Mouse (Mus musculus) cerebellum, adult 11-12 months (tissue): ENCODE data around the gene Slc10a7.
"Not testable (repeated sequence)": the region's sequence is repeated elsewhere in the genome, so short reads cannot be mapped to it uniquely, and the experiment has no call there.

Source experiments
- DNase-seq: peaks from one replicate; pipeline ENCODE4 v3.0.0; 2022

Slc10a7 gene

GRCm38 (mm10) chr8:78509273-78510031, at the start of gene Slc10a7:
Gene Slc10a7, plus strand, starts transcription at chr8:78509346.
- peak; percentile 88 for DNase-seq

DNA sequence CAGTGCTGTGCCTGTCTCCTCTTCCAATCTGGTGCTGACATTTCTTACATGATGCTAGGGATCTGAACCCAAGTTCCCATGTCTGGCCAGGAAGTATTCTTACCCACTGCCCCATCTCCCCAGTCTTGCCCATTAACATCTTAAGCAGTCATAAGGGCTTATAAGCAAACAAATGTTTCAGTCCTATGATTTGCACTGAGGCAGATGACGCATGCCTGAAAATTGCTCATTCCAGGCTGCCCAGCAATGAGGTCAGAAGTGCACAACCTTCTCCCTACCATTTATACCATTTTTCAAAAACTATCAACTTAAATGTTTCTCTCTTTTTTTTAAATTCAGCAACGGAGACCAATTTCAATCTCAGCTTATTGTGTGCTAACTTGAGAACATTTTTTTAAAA, 45.2 kb upstream of the Slc10a7 start:
- DNase-seq: no peak

DNA sequence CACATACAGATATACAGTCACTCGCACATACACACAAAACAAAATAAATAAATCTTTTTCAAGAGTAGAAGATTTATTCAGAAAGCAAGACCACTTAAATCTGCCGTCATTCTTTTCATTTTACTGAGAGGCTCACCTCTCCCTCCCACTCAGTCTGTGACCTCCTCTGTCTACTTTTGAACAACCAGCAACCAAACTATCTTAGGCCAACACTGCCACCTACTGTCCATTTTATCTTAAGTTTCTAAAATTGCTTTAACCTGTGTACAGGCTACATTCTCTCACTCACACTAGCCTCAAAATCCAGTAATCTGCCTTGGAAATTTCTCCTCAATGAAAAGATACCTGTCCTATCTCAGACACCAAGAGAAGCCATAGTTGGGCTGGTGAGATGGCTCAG, 41.3 kb upstream of the Slc10a7 start:
- no peak for DNase-seq

- DNase-seq: no peak
These were observed 31.9 kb upstream of the Slc10a7 start for GRCm38 (mm10) chr8:78477051-78477829.

DNA sequence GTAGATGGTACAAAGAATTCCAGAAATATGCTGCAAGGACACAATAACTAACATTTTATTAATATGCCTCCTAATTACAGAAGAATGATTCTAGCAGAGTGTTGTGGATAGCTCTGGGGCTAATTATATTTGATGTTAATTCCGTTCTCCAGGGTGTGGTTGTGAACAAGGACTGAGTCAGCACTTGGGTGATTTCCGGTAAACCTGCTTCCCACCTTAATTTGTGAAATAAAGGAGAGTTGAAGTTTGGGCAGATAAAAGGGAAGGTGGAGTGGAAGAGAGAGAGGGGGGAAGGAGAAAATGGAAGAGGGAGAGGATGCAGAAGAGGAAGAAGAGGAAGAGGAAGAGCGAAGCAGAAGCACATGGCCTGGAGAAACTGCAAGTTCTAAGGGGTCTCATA, 19.4 kb upstream of the Slc10a7 start:
- DNase-seq: no peak

- no peak for DNase-seq
These were observed 16.1 kb upstream of the Slc10a7 start for GRCm38 (mm10) chr8:78493031-78493430.

- DNase-seq: not testable (repeated sequence)
These were observed 12.9 kb upstream of the Slc10a7 start for GRCm38 (mm10) chr8:78496273-78496672.

- no peak for DNase-seq
These were observed 6.4 kb upstream of the Slc10a7 start for GRCm38 (mm10) chr8:78502706-78503105.

GRCm38 (mm10) chr8:78507979-78508718, 997 bp upstream of the Slc10a7 start:
- peak; percentile 70 for DNase-seq

DNA sequence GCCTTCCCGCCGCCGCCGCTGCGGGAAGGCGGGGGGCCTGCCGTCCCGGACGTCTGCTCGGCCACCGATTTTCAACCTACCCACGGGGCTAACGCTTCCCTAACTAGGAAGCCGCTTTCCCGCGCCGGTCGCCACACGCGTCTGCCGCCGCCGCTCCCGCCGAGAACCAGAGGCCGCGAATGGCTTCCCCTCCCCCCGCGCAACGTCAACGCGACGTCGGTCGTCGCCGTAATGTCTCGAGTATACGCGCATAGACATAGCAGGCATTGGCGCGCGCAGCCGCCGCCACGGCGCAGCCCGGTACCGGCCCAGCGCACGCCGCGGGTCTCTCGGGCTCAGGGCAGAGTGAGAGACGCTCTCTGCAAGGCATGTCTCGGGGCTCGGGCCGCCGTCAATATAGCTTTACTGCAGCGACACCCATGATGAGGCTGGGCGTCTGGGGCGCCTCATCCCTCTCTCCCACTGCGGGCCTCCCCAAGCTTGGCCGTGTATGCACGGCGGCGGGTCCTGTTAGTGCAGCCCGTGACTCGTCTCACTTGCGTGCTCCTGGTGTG, 350 bp upstream of the Slc10a7 start, which contains the start of gene Rbmxl1:
Gene Rbmxl1, minus strand, starts transcription at position 180 of the 554 bp plus-strand sequence.
- peak; percentile 86 for DNase-seq

GRCm38 (mm10) chr8:78510094-78510493, 948 bp downstream of the Slc10a7 start:
- peak; percentile 8 for DNase-seq

DNA sequence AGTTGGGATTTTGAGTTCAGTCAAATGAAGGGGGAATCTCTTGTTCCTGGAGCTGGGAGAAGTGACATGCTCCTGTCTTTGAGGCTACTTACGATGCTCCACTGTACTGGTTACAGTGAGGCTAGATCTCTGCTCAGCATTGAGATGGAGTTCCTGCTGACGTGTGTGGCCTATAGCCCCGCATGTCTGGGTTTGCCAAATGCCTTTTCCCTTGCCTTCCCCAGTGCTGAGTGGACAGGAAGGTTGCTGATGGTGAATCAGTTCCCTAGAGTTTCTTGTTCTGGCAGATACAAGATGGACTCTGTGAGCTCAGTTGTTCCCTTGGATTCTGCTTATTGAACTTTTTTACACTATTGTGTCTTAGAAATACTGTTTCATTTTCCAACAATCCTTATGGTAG, 1.8 kb downstream of the Slc10a7 start:
- no peak for DNase-seq

GRCm38 (mm10) chr8:78513106-78513505, 4.0 kb downstream of the Slc10a7 start:
- no peak for DNase-seq

GRCm38 (mm10) chr8:78514706-78515105, 5.6 kb downstream of the Slc10a7 start:
- DNase-seq: no peak

GRCm38 (mm10) chr8:78515132-78515531, 6.0 kb downstream of the Slc10a7 start:
- no peak for DNase-seq

DNA sequence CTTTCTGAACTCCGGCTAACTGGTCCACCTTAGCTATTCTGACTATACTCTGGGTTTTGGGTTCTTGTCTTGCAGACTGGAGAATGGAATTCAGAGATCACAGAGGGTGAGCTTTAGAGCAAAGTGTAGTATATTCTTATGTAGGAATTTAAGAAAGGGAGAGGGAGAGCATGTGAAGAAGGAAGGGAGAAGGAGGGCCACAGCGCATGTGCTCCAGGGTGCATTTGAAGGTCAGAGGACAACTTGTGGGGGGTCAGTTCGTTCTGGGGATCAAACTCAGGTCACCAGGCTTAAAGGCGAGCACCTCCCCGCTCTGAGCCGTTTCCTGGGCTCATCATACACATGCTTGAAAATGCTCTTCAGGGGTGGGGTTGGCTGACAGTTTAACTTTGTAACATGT, 24.8 kb downstream of the Slc10a7 start:
- DNase-seq: no peak

DNA sequence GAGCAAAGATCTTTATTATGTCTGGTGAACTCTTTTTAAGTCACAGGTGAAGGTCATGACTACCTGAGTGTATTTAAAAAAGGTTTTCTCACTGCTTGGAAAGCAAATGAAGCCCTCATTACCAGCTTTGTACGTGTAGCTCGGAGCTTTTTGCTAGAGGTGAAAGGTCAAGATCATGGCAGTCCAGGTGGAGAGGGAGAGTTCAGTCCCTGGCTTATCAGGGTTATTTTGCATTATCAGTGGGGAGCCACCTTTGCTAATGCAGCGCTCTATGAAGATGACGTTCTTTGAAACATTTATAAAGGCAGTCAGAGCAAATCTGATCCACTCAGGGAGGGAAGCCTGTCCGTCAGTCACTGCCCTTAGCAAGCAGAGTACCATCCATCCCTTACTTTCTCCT, 27.6 kb downstream of the Slc10a7 start:
- no peak for DNase-seq

DNA sequence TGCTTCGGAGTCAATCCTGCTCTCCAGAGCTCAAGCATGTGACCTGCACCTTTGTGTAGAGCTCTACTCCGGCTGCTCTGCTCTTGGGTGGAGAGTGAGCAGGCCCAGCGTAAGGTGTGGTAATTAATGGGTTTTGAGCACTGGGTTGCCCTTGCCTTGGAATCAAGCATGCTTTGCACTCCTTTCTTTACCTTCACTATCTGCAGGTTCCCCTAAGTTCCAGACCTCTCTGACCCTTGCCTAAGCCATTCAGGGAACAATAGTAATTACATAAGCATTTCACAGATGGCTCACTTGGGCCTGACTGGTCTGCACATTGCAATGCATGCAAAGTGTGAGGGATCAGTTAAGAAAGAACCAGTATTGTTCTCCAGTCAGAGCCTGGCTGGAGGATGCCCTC, 28.6 kb downstream of the Slc10a7 start:
- no peak for DNase-seq

DNA sequence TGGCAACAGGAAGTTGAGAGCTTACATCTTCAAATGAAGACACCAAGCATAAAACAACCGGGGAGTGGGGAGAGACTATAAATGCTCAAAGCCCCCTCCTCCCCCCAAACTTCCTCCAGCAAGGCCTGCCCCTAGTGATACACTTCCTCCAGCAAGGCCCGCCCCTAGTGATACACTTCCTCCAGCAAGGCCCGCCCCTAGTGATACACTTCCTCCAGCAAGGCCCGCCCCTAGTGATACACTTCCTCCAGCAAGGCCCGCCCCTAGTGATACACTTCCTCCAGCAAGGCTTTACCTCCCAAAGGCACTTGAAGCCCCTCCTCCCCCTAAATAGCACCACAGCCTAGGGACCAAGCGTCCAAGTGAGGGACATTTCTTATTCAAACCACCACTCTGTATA, 33.5 kb downstream of the Slc10a7 start:
- DNase-seq: not testable (repeated sequence)

DNA sequence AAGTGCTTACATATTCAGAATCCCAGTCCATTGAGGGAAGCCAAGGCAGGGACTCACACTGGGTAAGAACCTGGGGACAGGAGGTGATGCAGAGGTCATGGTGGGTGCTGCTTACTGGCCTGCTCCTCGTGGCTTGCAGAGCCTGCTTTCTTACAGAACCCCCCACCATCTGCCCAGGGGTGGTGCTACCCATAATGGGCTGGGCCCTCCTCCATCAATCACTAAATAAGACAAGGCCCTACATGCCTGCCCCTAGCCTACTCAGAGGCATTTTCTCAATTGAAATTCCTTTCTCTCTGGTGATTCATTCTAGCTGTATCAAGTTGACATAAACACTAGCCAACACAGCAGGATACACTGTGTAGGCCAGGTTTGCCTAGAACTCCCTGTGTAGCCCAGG, 34.5 kb downstream of the Slc10a7 start:
- DNase-seq: no peak

DNA sequence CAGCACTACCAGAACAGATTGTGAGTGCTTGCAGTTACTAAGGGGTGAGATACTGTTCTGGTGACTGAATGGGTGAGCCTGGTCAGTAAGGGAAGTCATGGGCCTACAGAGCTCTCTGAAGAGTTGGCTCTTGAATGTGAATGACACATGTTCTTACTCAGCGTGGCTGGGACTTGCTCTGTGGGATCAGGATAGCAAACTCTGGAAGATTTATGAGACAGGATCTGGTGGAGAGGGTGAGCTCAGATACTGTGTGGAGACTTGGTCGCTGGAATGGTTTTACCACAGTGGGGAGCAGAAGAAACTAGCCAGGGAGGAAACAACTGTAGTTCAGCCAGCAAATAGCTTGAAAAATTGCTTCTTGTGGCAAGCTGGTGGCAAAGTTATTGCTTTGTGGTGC, 35.4 kb downstream of the Slc10a7 start:
- no peak for DNase-seq

DNA sequence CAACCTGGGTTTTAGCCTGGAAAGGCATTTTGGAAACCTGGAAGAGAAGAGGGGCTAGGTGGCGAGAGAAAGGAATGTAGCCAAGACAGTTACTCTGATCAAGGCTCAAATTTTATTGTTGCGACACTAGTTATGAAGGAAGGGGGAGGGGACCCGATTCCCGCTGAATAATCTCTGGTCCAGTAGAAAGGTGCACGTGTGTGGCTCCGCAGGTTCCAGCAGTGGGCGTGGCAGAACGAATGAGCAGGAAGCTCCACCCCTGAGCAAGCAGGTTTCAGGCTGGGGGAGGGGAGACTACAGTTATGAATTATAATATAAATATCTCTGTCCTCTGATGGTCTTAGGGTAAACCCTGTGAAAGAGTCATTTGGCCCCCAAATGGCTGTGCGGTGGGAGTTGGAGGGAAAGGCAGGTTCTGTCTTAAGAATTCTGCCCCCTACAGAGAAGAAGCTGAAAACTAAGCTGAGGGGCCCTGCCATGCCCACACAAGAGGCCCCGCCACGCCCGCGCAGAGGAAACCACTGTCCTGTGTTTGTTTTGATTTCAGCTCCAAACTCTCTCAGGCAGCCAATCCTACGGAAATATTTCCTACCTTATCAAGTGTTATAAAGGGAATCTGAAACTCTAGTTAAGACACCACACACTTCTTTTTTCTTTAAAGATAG, 36.1 kb downstream of the Slc10a7 start:
- DNase-seq: not testable (repeated sequence)
